Mouse (Mus musculus): Measurements from ENCODE around the gene Arhgap30. TPM values are rescaled to one million over a fixed set of nuclear protein-coding genes. Genes with fewer than 3 reads are reported as not detected.
A peak's percentile ranks its signal among the peaks of the same experiment; 100 is the strongest.

The Arhgap30 gene
- polyA plus RNA-seq, 1 experiment from 2014 or later, result 1.3 TPM

GRCm38 (mm10) chr1:171360253-171360652, 28.5 kb upstream of the Arhgap30 start:
- TF ChIP-seq CTCF (IDR thresholded peaks at IDR 0.05; ENCODE audit: low read depth), result no peak
- Histone ChIP-seq H3K27me3 (replicated peaks; ENCODE audit: control insufficient read depth, insufficient read depth, low read length) (no peaks in the 10 kb centered on the region), H3K4me2 (replicated peaks; ENCODE audit: low read depth) (peak overlapping the region; percentile 79), H3K4me1 (replicated peaks; ENCODE audit: control insufficient read depth, insufficient read depth, low read length) (peaks cover 6% of the 10 kb centered on the region; the same call in 1 of the 2 replicates), H3K27ac (ENCODE audit: low read depth, low read length) (no peak overlapping the region), H3K9ac (ENCODE audit: low read depth, low read length) (peak overlapping the region; percentile 31; the same call in 1 of the 2 replicates), H3K36me3 (ENCODE audit: control insufficient read depth, insufficient read depth) (peaks cover 19% of the 10 kb centered on the region), H3K9me3 (ENCODE audit: control insufficient read depth) (no peaks in the 10 kb centered on the region), H3K4me3 (ENCODE audit: low read depth, low read length) (peak overlapping the region; percentile 54)
- ATAC-seq, result peak; percentile 32; the same call in 1 of the 2 replicates
- WGBS, result 14% methylated on average over 26 of the region's 26 CpGs

DNA sequence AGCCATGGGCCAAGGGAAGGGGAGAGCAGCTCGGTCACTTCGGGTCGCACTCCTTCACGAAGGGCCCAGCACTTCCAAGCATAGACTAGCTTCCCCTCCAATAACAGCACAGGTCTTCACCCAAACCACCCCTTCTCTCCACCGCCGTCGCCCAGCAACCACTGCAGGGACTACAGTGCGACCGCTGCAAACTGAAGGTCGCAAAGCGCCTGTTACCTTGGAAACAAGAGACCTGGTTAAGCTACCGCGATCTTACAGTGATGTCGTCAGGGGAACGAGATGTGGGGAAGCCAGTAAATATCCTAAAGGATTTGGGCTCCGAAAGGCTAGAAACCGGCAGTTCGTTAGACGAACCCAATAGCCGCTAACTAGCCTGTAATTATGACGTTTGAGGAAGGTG, 28.1 kb upstream of the Arhgap30 start, which contains the start of gene Klhdc9:
Gene Klhdc9, minus strand, starts transcription at position 143 of the 400 bp plus-strand sequence.
- peak; percentile 93 for ATAC-seq
- Histone ChIP-seq H3K27me3 (replicated peaks; ENCODE audit: control insufficient read depth, insufficient read depth, low read length) (no peaks in the 10 kb centered on the region), H3K4me3 (ENCODE audit: low read depth, low read length) (peak within 1 kb of the TSS; percentile 54), H3K4me1 (replicated peaks; ENCODE audit: control insufficient read depth, insufficient read depth, low read length) (peaks cover 6% of the 10 kb centered on the region; the same call in 1 of the 2 replicates), H3K36me3 (ENCODE audit: control insufficient read depth, insufficient read depth) (peaks cover 19% of the 10 kb centered on the region), H3K4me2 (replicated peaks; ENCODE audit: low read depth) (peak within 1 kb of the TSS; percentile 79), H3K27ac (ENCODE audit: low read depth, low read length) (peak within 1 kb of the TSS; percentile 50; the same call in 1 of the 2 replicates), H3K9me3 (ENCODE audit: control insufficient read depth) (no peaks in the 10 kb centered on the region), H3K9ac (ENCODE audit: low read depth, low read length) (peak within 1 kb of the TSS; percentile 45; the same call in 1 of the 2 replicates)
- 3% methylated on average over 21 of the region's 21 CpGs for WGBS
- TF ChIP-seq CTCF (IDR thresholded peaks at IDR 0.05; ENCODE audit: low read depth), result no peak

GRCm38 (mm10) chr1:171361106-171362103, 27.3 kb upstream of the Arhgap30 start:
- peak; percentile 76 for ATAC-seq
- H3K4me2 ChIP-seq (replicated peaks; ENCODE audit: low read depth), result peak overlapping the region; percentile 79
- WGBS, result 30% methylated on average over 16 of the region's 16 CpGs
- H3K36me3 ChIP-seq (ENCODE audit: control insufficient read depth, insufficient read depth), result peaks cover 18% of the 10 kb centered on the region
- H3K27ac ChIP-seq (ENCODE audit: low read depth, low read length), result peak overlapping the region; percentile 50; the same call in 1 of the 2 replicates
- peak; percentile 97 for TF ChIP-seq CTCF (IDR thresholded peaks at IDR 0.05; ENCODE audit: low read depth)
- H3K4me3 ChIP-seq (ENCODE audit: low read depth, low read length), result peak overlapping the region; percentile 54
- peaks cover 6% of the 10 kb centered on the region; the same call in 1 of the 2 replicates for H3K4me1 ChIP-seq (replicated peaks; ENCODE audit: control insufficient read depth, insufficient read depth, low read length)
- no peaks in the 10 kb centered on the region for H3K9me3 ChIP-seq (ENCODE audit: control insufficient read depth)
- peak overlapping the region; percentile 45; the same call in 1 of the 2 replicates for H3K9ac ChIP-seq (ENCODE audit: low read depth, low read length)
- no peaks in the 10 kb centered on the region for H3K27me3 ChIP-seq (replicated peaks; ENCODE audit: control insufficient read depth, insufficient read depth, low read length)

DNA sequence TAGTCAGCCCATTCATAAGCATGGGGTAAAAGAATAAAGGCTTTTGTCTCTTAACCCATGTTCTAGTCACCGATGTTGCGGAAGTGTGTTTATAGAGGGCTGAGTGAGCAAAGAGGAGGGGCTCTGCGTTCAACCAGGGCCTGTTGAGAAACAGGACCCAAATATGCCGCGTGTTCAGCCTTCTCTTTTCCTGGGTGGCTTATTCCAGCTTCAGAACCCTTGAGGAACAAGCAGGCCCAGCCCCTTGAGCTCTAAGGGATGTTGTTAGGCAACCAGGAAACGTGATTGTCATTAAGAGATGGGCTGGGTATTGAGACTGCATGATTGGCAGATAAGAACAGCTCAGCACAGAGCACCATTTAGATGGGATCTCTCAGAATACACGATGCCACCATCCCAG, 22.8 kb upstream of the Arhgap30 start:
- Histone ChIP-seq H3K9me3 (ENCODE audit: control insufficient read depth) (no peaks in the 10 kb centered on the region), H3K4me2 (replicated peaks; ENCODE audit: low read depth) (no peak overlapping the region), H3K27me3 (replicated peaks; ENCODE audit: control insufficient read depth, insufficient read depth, low read length) (no peaks in the 10 kb centered on the region), H3K4me3 (ENCODE audit: low read depth, low read length) (no peak overlapping the region), H3K4me1 (replicated peaks; ENCODE audit: control insufficient read depth, insufficient read depth, low read length) (no peaks in the 10 kb centered on the region), H3K27ac (ENCODE audit: low read depth, low read length) (no peak overlapping the region), H3K36me3 (ENCODE audit: control insufficient read depth, insufficient read depth) (no peaks in the 10 kb centered on the region), H3K9ac (ENCODE audit: low read depth, low read length) (no peak overlapping the region)
- no peak for TF ChIP-seq CTCF (IDR thresholded peaks at IDR 0.05; ENCODE audit: low read depth)
- WGBS, result 49% methylated on average over 7 of the region's 7 CpGs
- ATAC-seq, result no peak

DNA sequence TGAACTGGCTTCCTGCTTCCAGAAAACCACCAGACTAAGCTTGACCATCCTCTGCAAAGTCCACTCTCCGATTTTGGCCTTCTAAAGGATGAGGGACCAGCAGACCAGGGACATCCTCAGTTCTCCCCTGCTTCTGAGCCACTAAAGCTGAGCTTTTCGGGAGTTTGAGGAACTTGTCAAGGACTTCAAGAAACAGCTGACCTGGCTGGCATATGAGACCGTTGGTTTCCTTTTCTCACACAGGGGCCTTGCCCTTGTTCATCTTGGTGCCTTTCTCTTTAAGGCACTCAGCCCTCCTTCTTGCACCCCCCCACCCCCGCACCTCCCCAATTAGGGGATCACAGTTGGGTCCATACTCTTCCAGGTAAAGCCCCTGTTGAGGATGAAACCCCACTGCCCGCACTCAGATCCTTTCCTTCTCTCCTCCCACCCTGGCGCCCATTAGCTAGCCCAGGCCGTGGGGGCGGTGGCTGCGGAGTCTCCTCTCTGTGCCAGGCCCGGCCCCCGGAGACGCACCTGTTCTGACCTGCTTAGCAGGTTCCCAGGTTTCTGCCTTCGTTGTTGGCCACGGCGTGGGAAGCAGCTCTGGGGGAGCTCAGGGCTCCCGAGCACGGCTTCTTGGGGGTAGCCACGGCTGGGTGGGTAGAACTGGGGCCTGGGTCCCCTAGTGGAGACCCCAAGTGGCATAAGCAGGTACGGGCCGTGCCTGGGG, 18.8 kb upstream of the Arhgap30 start, which contains the start of gene Nectin4:
Gene Nectin4, plus strand, starts transcription at position 255 of the 712 bp plus-strand sequence.
- H3K27ac ChIP-seq (ENCODE audit: low read depth, low read length), result no peak within 1 kb of the TSS
- H3K9ac ChIP-seq (ENCODE audit: low read depth, low read length), result no peak within 1 kb of the TSS
- no peaks in the 10 kb centered on the region for H3K27me3 ChIP-seq (replicated peaks; ENCODE audit: control insufficient read depth, insufficient read depth, low read length)
- H3K4me2 ChIP-seq (replicated peaks; ENCODE audit: low read depth), result peak within 1 kb of the TSS; percentile 55
- WGBS, result 22% methylated on average over 19 of the region's 20 CpGs
- no peaks in the 10 kb centered on the region for H3K4me1 ChIP-seq (replicated peaks; ENCODE audit: control insufficient read depth, insufficient read depth, low read length)
- peak; percentile 72 for ATAC-seq
- H3K4me3 ChIP-seq (ENCODE audit: low read depth, low read length), result no peak within 1 kb of the TSS
- H3K36me3 ChIP-seq (ENCODE audit: control insufficient read depth, insufficient read depth), result no peaks in the 10 kb centered on the region
- H3K9me3 ChIP-seq (ENCODE audit: control insufficient read depth), result no peaks in the 10 kb centered on the region
- TF ChIP-seq CTCF (IDR thresholded peaks at IDR 0.05; ENCODE audit: low read depth), result no peak
